In genomic region chr12:16129923-16130322, GRCm38 (mm10) we compare ENCODE assay signal across 31 mouse cellular contexts.
"Had no signal": no experiment of that assay in that cellular context is flagged by ENCODE, and none has a peak within 500 bp of the region (broad histone marks: within the 10 kb centered on the region; RNA-seq: fewer than 3 reads in every experiment).

No protein-coding gene starts in this region.

- ATAC-seq: liver, embryonic 12.5 days; liver, postnatal 0 days; lung, postnatal 0 days; midbrain, embryonic 13.5 days; midbrain, embryonic 15.5 days; midbrain, embryonic 16.5 days had no signal

- H3K9me3 ChIP-seq: limb, embryonic 10.5 days; limb, embryonic 12.5 days; limb, embryonic 13.5 days; limb, embryonic 15.5 days; liver, embryonic 12.5 days; liver, embryonic 13.5 days; liver, embryonic 15.5 days; lung, embryonic 15.5 days; megakaryocyte, embryonic 14.5 days; midbrain, embryonic 10.5 days; midbrain, embryonic 12.5 days; midbrain, embryonic 13.5 days; midbrain, embryonic 15.5 days; neural tube, embryonic 12.5 days had no signal

- H3K27me3 ChIP-seq: limb, embryonic 12.5 days; limb, embryonic 13.5 days; limb, embryonic 15.5 days; liver, embryonic 12.5 days; liver, embryonic 13.5 days; liver, embryonic 15.5 days; lung, embryonic 15.5 days; megakaryocyte, embryonic 14.5 days; midbrain, embryonic 12.5 days; midbrain, embryonic 13.5 days; midbrain, embryonic 15.5 days; neural tube, embryonic 12.5 days had no signal

- H3K27ac ChIP-seq: limb, embryonic 10.5 days; limb, embryonic 12.5 days; limb, embryonic 13.5 days; limb, embryonic 15.5 days; liver, embryonic 12.5 days; liver, embryonic 13.5 days; liver, embryonic 14.5 days; liver, embryonic 15.5 days; lung, embryonic 15.5 days; macrophage; midbrain, embryonic 10.5 days; midbrain, embryonic 12.5 days; midbrain, embryonic 13.5 days; midbrain, embryonic 15.5 days; neural tube, embryonic 12.5 days had no signal

- H3K4me1 ChIP-seq: limb, embryonic 10.5 days; limb, embryonic 12.5 days; limb, embryonic 13.5 days; limb, embryonic 15.5 days; liver, embryonic 15.5 days; lung, embryonic 15.5 days; midbrain, embryonic 12.5 days; midbrain, embryonic 13.5 days; midbrain, embryonic 15.5 days; neural tube, embryonic 12.5 days had no signal

- H3K36me3 ChIP-seq: limb, embryonic 10.5 days; limb, embryonic 12.5 days; limb, embryonic 13.5 days; limb, embryonic 15.5 days; liver, embryonic 12.5 days; liver, embryonic 13.5 days; liver, embryonic 15.5 days; lung, embryonic 15.5 days; midbrain, embryonic 10.5 days; midbrain, embryonic 12.5 days; midbrain, embryonic 13.5 days; midbrain, embryonic 15.5 days; neural tube, embryonic 12.5 days had no signal

- H3K4me2 ChIP-seq: limb, embryonic 12.5 days; limb, embryonic 13.5 days; limb, embryonic 15.5 days; liver, embryonic 11.5 days; liver, embryonic 12.5 days; liver, embryonic 13.5 days; liver, embryonic 15.5 days; lung, embryonic 14.5 days; lung, embryonic 15.5 days; midbrain, embryonic 11.5 days; midbrain, embryonic 12.5 days; midbrain, embryonic 13.5 days; midbrain, embryonic 15.5 days; neural tube, embryonic 12.5 days had no signal

- DNase-seq: left cerebral cortex, postnatal 4 days; liver; liver, embryonic 13.5 days; liver, postnatal 0 days; lung, adult 18-20 months; lung, adult 2 months; lung, embryonic 14.5 days; lung, postnatal 10 days; lung, postnatal 14 days; lung, postnatal 36 days; lung, postnatal 4 days had no signal

- H3K9ac ChIP-seq: limb, embryonic 12.5 days; limb, embryonic 13.5 days; limb, embryonic 15.5 days; liver, embryonic 12.5 days; liver, embryonic 13.5 days; liver, embryonic 14.5 days; liver, embryonic 15.5 days; liver, postnatal 0 days; lung, embryonic 14.5 days; lung, embryonic 15.5 days; midbrain, embryonic 12.5 days; midbrain, embryonic 13.5 days; midbrain, embryonic 15.5 days; neural tube, embryonic 12.5 days had no signal

- H3K4me3 ChIP-seq: limb, embryonic 10.5 days; limb, embryonic 12.5 days; limb, embryonic 13.5 days; limb, embryonic 15.5 days; liver, embryonic 12.5 days; liver, embryonic 13.5 days; liver, embryonic 15.5 days; lung, embryonic 15.5 days; megakaryocyte, embryonic 14.5 days; midbrain, embryonic 10.5 days; midbrain, embryonic 12.5 days; midbrain, embryonic 13.5 days; midbrain, embryonic 15.5 days; myocyte; neural tube, embryonic 12.5 days had no signal
